Mouse (Mus musculus) embryo, embryonic 9.5 days (tissue): ENCODE results near the gene A730009L09Rik.

Source experiments
- DNase-seq: peaks from one replicate; pipeline ENCODE4 v3.0.0-alpha.2; 2017; ENCODE audit errors: extremely low spot score

A730009L09Rik gene

GRCm38 (mm10) chr16:84514821-84515220, at the start of gene A730009L09Rik:
Gene A730009L09Rik (plus strand): TSS chr16:84515121.
- no peak for DNase-seq

- DNase-seq = no peak
These were observed 49.2 kb upstream of the A730009L09Rik start for GRCm38 (mm10) chr16:84465581-84466165.

- no peak for DNase-seq
These were observed 46.0 kb upstream of the A730009L09Rik start for GRCm38 (mm10) chr16:84468898-84469297.

- DNase-seq = no peak
These were observed 44.9 kb upstream of the A730009L09Rik start for GRCm38 (mm10) chr16:84469994-84470393.

GRCm38 (mm10) chr16:84473406-84473805, 41.5 kb upstream of the A730009L09Rik start:
- no peak for DNase-seq

- DNase-seq = no peak
These were observed 40.2 kb upstream of the A730009L09Rik start for GRCm38 (mm10) chr16:84474712-84475111.

- no peak for DNase-seq
These were observed 38.0 kb upstream of the A730009L09Rik start for GRCm38 (mm10) chr16:84476948-84477347.

- no peak for DNase-seq
These were observed 37.4 kb upstream of the A730009L09Rik start for GRCm38 (mm10) chr16:84477528-84477927.

- no peak for DNase-seq
These were observed 37.0 kb upstream of the A730009L09Rik start for GRCm38 (mm10) chr16:84477952-84478351.

GRCm38 (mm10) chr16:84485931-84486330, 29.0 kb upstream of the A730009L09Rik start:
- no peak for DNase-seq

GRCm38 (mm10) chr16:84494818-84495217, 20.1 kb upstream of the A730009L09Rik start:
- no peak for DNase-seq

GRCm38 (mm10) chr16:84495438-84495837, 19.5 kb upstream of the A730009L09Rik start:
- peak; percentile 7 for DNase-seq

- DNase-seq = no peak
These were observed 7.2 kb upstream of the A730009L09Rik start for GRCm38 (mm10) chr16:84507681-84508080.

- DNase-seq = no peak
These were observed 7.2 kb downstream of the A730009L09Rik start for GRCm38 (mm10) chr16:84521975-84522635.

GRCm38 (mm10) chr16:84523061-84523460, 8.1 kb downstream of the A730009L09Rik start:
- DNase-seq = no peak

- DNase-seq = peak; percentile 28
These were observed 12.5 kb downstream of the A730009L09Rik start for GRCm38 (mm10) chr16:84527375-84527774.

GRCm38 (mm10) chr16:84532803-84533202, 17.9 kb downstream of the A730009L09Rik start:
- no peak for DNase-seq

GRCm38 (mm10) chr16:84546059-84546458, 31.1 kb downstream of the A730009L09Rik start:
- DNase-seq = no peak

- DNase-seq = no peak
These were observed 34.2 kb downstream of the A730009L09Rik start for GRCm38 (mm10) chr16:84549122-84549521.

GRCm38 (mm10) chr16:84550445-84550844, 35.5 kb downstream of the A730009L09Rik start:
- DNase-seq = no peak

GRCm38 (mm10) chr16:84553981-84554380, 39.1 kb downstream of the A730009L09Rik start:
- no peak for DNase-seq

- DNase-seq = no peak
These were observed 43.4 kb downstream of the A730009L09Rik start for GRCm38 (mm10) chr16:84558113-84558917.
